Mouse (Mus musculus): ENCODE measurements around the gene Unc5c. TPM values are rescaled to one million over a fixed set of nuclear protein-coding genes. Genes with fewer than 3 reads are reported as not detected.

Unc5c gene
- total and polyA plus RNA-seq, 2 experiments from 2014 or later = 0.29 to 2.4 TPM

DNA sequence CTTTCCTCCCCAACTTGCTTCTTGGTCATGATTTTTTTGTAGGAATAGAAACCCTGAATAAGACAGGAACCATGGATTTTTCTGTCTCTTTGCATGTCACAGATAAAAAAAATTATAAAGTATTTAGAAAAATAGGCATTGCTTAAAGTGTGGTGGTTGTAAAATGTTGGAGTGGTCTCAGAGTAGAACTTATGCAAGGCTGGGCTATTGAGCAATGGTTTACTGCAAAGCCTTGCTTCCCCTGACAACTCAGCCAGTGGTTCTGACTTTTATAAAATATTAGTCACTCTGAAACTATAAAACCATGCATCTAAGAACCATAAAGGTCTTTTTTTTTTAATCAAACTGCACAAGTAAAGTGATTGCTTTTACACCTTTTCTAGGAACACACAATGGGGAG lies 280.3 kb downstream of the Unc5c start:
- Histone ChIP-seq H3K9me3 (replicated peaks; ENCODE audit: control insufficient read depth, low read length) (no peaks in the 10 kb centered on the region), H3K9ac (replicated peaks; ENCODE audit: low read depth, low read length) (no peak overlapping the region), H3K27me3 (ENCODE audit: control insufficient read depth, insufficient read depth, low read length) (no peaks in the 10 kb centered on the region), H3K27ac (ENCODE audit: low read depth) (no peak overlapping the region), H3K4me3 (ENCODE audit: low read depth, low read length) (no peak overlapping the region), H3K4me1 (ENCODE audit: control insufficient read depth, insufficient read depth) (no peaks in the 10 kb centered on the region), H3K4me2 (ENCODE audit: low read depth, low read length) (no peak overlapping the region), H3K36me3 (replicated peaks; ENCODE audit: control insufficient read depth, insufficient read depth, low read length) (no peaks in the 10 kb centered on the region)
- DNase-seq (ENCODE audit: low spot score) (no peak), ATAC-seq (ENCODE audit: insufficient read depth, low read depth) (no peak)
- no peak for TF ChIP-seq CTCF (IDR thresholded peaks at IDR 0.05; ENCODE audit: low read depth)
- TF ChIP-seq EP300 (IDR thresholded peaks at IDR 0.05; ENCODE audit: low read depth) = no peak

DNA sequence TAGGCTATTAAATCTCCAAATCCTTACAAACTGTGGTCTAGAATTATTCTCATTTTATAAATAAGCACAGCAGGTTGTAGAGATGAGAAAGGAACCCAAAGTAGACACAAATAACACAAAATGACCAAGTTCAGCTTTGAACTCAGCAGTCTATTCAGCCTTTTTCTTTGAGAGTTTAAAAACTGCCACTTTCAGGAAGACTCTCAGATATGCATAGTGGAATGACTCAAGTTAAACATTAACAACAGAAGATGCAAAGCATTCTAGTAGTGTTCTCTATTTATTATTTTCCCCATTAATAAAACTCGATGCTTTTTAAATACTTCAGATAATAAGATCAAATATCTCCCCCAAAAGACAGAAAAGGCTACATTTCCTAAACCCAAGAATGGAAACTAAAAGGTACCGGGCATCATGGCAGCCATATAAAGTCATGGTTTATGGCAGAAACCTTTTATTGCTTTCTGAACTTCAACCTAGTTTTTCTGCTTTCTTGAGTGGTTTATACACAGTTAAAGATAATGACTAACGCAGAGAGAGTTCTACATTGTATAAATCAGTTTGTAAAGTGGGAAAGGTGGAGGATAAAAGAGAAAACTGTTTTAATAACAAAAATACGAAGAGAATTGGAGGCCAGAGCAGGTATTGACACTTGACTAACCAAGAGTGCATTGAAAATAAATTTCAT lies 283.8 kb downstream of the Unc5c start:
- H3K36me3 ChIP-seq (replicated peaks; ENCODE audit: control insufficient read depth, insufficient read depth, low read length) = no peaks in the 10 kb centered on the region
- H3K9ac ChIP-seq (replicated peaks; ENCODE audit: low read depth, low read length) = no peak overlapping the region
- WGBS = 72% methylated on average over 4 of the region's 4 CpGs
- DNase-seq (ENCODE audit: low spot score) (no peak), ATAC-seq (ENCODE audit: insufficient read depth, low read depth) (no peak)
- H3K27ac ChIP-seq (ENCODE audit: low read depth) = no peak overlapping the region
- no peaks in the 10 kb centered on the region for H3K4me1 ChIP-seq (ENCODE audit: control insufficient read depth, insufficient read depth)
- H3K27me3 ChIP-seq (ENCODE audit: control insufficient read depth, insufficient read depth, low read length) = no peaks in the 10 kb centered on the region
- TF ChIP-seq CTCF (IDR thresholded peaks at IDR 0.05; ENCODE audit: low read depth) (no peak), EP300 (IDR thresholded peaks at IDR 0.05; ENCODE audit: low read depth) (no peak)
- H3K9me3 ChIP-seq (replicated peaks; ENCODE audit: control insufficient read depth, low read length) = no peaks in the 10 kb centered on the region
- no peak overlapping the region for H3K4me3 ChIP-seq (ENCODE audit: low read depth, low read length)
- H3K4me2 ChIP-seq (ENCODE audit: low read depth, low read length) = no peak overlapping the region

DNA sequence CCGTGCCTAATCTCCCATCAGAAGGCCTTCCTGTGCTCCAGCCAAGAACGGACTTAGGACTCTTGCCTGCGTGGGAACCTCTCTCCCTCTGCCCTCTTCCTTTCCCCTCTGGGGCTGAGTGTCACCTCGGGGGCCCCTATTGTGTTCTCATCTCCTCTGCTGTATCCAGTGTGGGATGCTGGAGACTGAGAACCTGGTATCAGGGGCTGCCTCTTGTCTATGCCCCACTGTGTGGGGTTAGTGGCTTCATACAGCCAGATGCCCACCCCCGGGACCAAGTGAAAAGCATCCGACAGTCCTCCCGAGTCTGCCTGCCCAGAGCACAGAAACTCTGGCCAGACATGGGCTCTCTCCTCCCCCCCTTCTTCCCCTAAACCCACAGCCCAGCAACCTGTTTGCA lies 287.2 kb downstream of the Unc5c start:
- Histone ChIP-seq H3K36me3 (replicated peaks; ENCODE audit: control insufficient read depth, insufficient read depth, low read length) (no peaks in the 10 kb centered on the region), H3K4me3 (ENCODE audit: low read depth, low read length) (no peak overlapping the region), H3K4me1 (ENCODE audit: control insufficient read depth, insufficient read depth) (no peaks in the 10 kb centered on the region), H3K27ac (ENCODE audit: low read depth) (no peak overlapping the region), H3K9me3 (replicated peaks; ENCODE audit: control insufficient read depth, low read length) (no peaks in the 10 kb centered on the region), H3K4me2 (ENCODE audit: low read depth, low read length) (no peak overlapping the region), H3K9ac (replicated peaks; ENCODE audit: low read depth, low read length) (no peak overlapping the region), H3K27me3 (ENCODE audit: control insufficient read depth, insufficient read depth, low read length) (no peaks in the 10 kb centered on the region)
- 64% methylated on average over 7 of the region's 7 CpGs for WGBS
- DNase-seq (ENCODE audit: low spot score) = no peak
- ATAC-seq (ENCODE audit: insufficient read depth, low read depth) = no peak
- TF ChIP-seq CTCF (IDR thresholded peaks at IDR 0.05; ENCODE audit: low read depth) (no peak), EP300 (IDR thresholded peaks at IDR 0.05; ENCODE audit: low read depth) (no peak)

DNA sequence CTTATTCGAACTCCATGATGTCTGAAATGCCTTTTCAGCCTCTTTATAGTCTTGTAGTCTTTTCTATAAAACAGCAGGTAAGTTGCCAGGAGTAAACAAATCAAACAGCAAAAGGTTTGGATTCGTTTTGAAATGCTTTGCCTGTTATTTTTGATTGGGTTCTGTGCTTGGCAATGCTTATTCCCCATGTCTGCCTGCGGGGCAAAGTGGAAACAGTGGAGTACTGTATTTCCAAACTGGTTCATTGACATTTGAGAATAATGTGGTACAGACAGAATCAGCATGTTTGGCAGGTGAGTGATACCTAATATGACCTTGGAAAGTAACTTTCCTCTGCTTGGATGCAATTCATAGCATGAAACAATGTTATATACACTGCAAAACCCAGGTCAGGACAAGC lies 292.2 kb downstream of the Unc5c start:
- H3K9ac ChIP-seq (replicated peaks; ENCODE audit: low read depth, low read length) = no peak overlapping the region
- no peaks in the 10 kb centered on the region for H3K9me3 ChIP-seq (replicated peaks; ENCODE audit: control insufficient read depth, low read length)
- DNase-seq (ENCODE audit: low spot score) (no peak), ATAC-seq (ENCODE audit: insufficient read depth, low read depth) (no peak)
- H3K4me2 ChIP-seq (ENCODE audit: low read depth, low read length) = no peak overlapping the region
- WGBS = 57% methylated on average over 3 of the region's 3 CpGs
- H3K4me3 ChIP-seq (ENCODE audit: low read depth, low read length) = no peak overlapping the region
- H3K4me1 ChIP-seq (ENCODE audit: control insufficient read depth, insufficient read depth) = no peaks in the 10 kb centered on the region
- H3K36me3 ChIP-seq (replicated peaks; ENCODE audit: control insufficient read depth, insufficient read depth, low read length) = no peaks in the 10 kb centered on the region
- H3K27me3 ChIP-seq (ENCODE audit: control insufficient read depth, insufficient read depth, low read length) = no peaks in the 10 kb centered on the region
- no peak for TF ChIP-seq EP300 (IDR thresholded peaks at IDR 0.05; ENCODE audit: low read depth)
- H3K27ac ChIP-seq (ENCODE audit: low read depth) = no peak overlapping the region

DNA sequence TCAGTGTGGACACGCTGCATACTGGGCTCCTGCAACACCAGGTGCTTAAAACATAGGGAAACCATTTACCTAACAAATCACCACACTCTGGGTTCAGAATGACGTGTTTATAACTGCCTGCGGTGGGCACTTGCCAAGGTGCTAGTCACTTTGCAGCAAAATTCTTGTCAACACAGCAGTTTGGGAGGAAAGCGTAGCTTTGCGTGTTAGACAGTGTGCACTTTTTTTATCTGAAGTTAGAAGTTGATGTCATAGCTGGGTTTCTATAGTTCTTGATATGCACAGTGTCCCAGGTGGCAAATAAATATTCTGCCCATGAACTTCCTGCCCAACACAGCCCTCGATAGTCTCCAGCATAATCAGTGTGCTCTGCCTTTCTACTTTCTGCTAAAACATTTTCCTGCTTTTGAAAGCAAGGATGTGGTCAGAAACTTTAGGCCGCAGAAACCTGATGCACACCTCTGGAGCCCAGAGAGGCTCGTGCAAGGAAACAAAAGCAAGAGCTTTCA lies 313.4 kb downstream of the Unc5c start:
- no peak for ATAC-seq (ENCODE audit: insufficient read depth, low read depth)
- 62% methylated on average over 8 of the region's 8 CpGs for WGBS
- no peaks in the 10 kb centered on the region for H3K9me3 ChIP-seq (replicated peaks; ENCODE audit: control insufficient read depth, low read length)

DNA sequence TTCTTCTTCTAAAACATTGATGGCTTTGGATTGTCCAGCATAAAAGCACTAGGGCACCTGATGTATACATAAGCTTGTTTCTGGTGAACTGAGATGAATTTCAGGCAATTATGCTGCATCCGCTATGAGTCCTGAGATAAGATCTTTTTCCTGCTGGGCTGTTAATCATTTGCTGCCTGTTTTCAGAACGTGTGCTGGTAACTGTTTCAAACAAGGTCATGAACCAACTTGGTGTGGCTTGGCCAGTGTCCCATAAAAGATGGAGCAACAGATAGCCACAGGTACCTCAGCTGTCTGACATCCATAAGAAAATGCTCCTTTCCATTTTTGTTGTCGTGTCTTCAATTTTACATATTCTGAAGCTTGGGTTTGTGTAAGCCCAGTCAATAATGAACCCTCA lies 314.2 kb downstream of the Unc5c start:
- H3K4me2 ChIP-seq (ENCODE audit: low read depth, low read length) = no peak overlapping the region
- H3K9ac ChIP-seq (replicated peaks; ENCODE audit: low read depth, low read length) = no peak overlapping the region
- no peaks in the 10 kb centered on the region for H3K36me3 ChIP-seq (replicated peaks; ENCODE audit: control insufficient read depth, insufficient read depth, low read length)
- no peaks in the 10 kb centered on the region for H3K27me3 ChIP-seq (ENCODE audit: control insufficient read depth, insufficient read depth, low read length)
- H3K27ac ChIP-seq (ENCODE audit: low read depth) = no peak overlapping the region
- 57% methylated on average over 3 of the region's 3 CpGs for WGBS
- TF ChIP-seq CTCF (IDR thresholded peaks at IDR 0.05; ENCODE audit: low read depth) (no peak), EP300 (IDR thresholded peaks at IDR 0.05; ENCODE audit: low read depth) (no peak)
- H3K4me3 ChIP-seq (ENCODE audit: low read depth, low read length) = no peak overlapping the region
- H3K9me3 ChIP-seq (replicated peaks; ENCODE audit: control insufficient read depth, low read length) = no peaks in the 10 kb centered on the region
- ATAC-seq (ENCODE audit: insufficient read depth, low read depth) = no peak
- no peaks in the 10 kb centered on the region for H3K4me1 ChIP-seq (ENCODE audit: control insufficient read depth, insufficient read depth)
- DNase-seq (ENCODE audit: low spot score) = no peak

More for the DNA sequence above, 313.4 kb downstream of the Unc5c start:
- DNase-seq (ENCODE audit: low spot score) = no peak
- Histone ChIP-seq H3K4me2 (ENCODE audit: low read depth, low read length) (no peak overlapping the region), H3K27me3 (ENCODE audit: control insufficient read depth, insufficient read depth, low read length) (no peaks in the 10 kb centered on the region), H3K4me1 (ENCODE audit: control insufficient read depth, insufficient read depth) (no peaks in the 10 kb centered on the region), H3K4me3 (ENCODE audit: low read depth, low read length) (no peak overlapping the region), H3K9ac (replicated peaks; ENCODE audit: low read depth, low read length) (no peak overlapping the region), H3K36me3 (replicated peaks; ENCODE audit: control insufficient read depth, insufficient read depth, low read length) (no peaks in the 10 kb centered on the region), H3K27ac (ENCODE audit: low read depth) (no peak overlapping the region)
- no peak for TF ChIP-seq CTCF (IDR thresholded peaks at IDR 0.05; ENCODE audit: low read depth)
- TF ChIP-seq EP300 (IDR thresholded peaks at IDR 0.05; ENCODE audit: low read depth) = no peak
